Comparison of ENCODE assay signal across 1 mouse cellular context in genomic region chr4:148087091-148087906, GRCm38 (mm10).
TF ChIP-seq lines count a peak whose summit lies in the region.

No protein-coding gene starts in this region.

TF ChIP-seq in CH12.LX, 34 proteins besides CTCF, POLR2A, EP300 and RAD21:
- no peak for TF ChIP-seq ZC3H11A (IDR thresholded peaks at IDR 0.05; ENCODE audit: low read depth, low read length)
- TF ChIP-seq ELF1 (IDR thresholded peaks at IDR 0.05; ENCODE audit: low read depth, low read length): no peak
- no peak for TF ChIP-seq CHD2 (IDR thresholded peaks at IDR 0.05; ENCODE audit: low read length)
- no peak for TF ChIP-seq JUN (IDR thresholded peaks at IDR 0.05; ENCODE audit: insufficient read depth, low read depth, low read length)
- no peak for TF ChIP-seq PAX5 (IDR thresholded peaks at IDR 0.05; ENCODE audit: low read length)
- no peak for TF ChIP-seq TBP (conservative IDR thresholded peaks at IDR 0.05; ENCODE audit: low read depth, low read length)
- TF ChIP-seq RCOR1 (conservative IDR thresholded peaks at IDR 0.05; ENCODE audit: low read depth, low read length): no peak
- no peak for TF ChIP-seq ZNF384 (IDR thresholded peaks at IDR 0.05; ENCODE audit: low read depth, low read length)
- no peak for TF ChIP-seq UBTF (IDR thresholded peaks at IDR 0.05; ENCODE audit: low read depth, low read length)
- TF ChIP-seq MAFK (IDR thresholded peaks at IDR 0.05; ENCODE audit: insufficient replicate concordance, low read length): no peak
- TF ChIP-seq IRF4 (IDR thresholded peaks at IDR 0.05; ENCODE audit: low read depth, low read length): no peak
- TF ChIP-seq BHLHE40 (IDR thresholded peaks at IDR 0.05; ENCODE audit: low read depth, low read length): no peak
- TF ChIP-seq MXI1 (IDR thresholded peaks at IDR 0.05; ENCODE audit: low read depth, low read length): no peak
- TF ChIP-seq USF1 (IDR thresholded peaks at IDR 0.05; ENCODE audit: low read depth, low read length): no peak
- no peak for TF ChIP-seq MAZ (IDR thresholded peaks at IDR 0.05; ENCODE audit: low read depth, low read length)
